Mouse (Mus musculus) layer of hippocampus, adult 18-20 months (tissue): ENCODE measurements at regions not wholly inside any gene's neighbourhood (a gene's known extent, or its start where the extent isn't known, plus 50 kb on each side); places are given as distances from the start of the nearest gene placed in this dataset.
"Not testable (repeated sequence)": the region's sequence is repeated elsewhere in the genome, so short reads cannot be mapped to it uniquely, and the experiment has no call there.

Experiments
- DNase-seq, 2 experiments: peaks; one replicate each; pipeline ENCODE4 v3.0.0; 2022; ENCODE audit warnings: low spot score in 2 of 2

- DNase-seq = peak; percentile 54 to 74
Observed at GRCm38 (mm10) chr16:30683986-30684385, 84.5 kb downstream of the Fam43a start.

- DNase-seq = no peak
Observed at GRCm38 (mm10) chr16:30686536-30686935, 87.0 kb downstream of the Fam43a start.

- DNase-seq = no peak
Observed at GRCm38 (mm10) chr16:30687225-30687624, 87.7 kb downstream of the Fam43a start.

- DNase-seq = no peak
Observed at GRCm38 (mm10) chr16:30687682-30688081, 88.2 kb downstream of the Fam43a start.

- DNase-seq = peak in 1 of 2 experiments; percentile 11
Observed at GRCm38 (mm10) chr16:30690531-30690930, 91.0 kb downstream of the Fam43a start.

GRCm38 (mm10) chr16:30691964-30692363, 92.4 kb downstream of the Fam43a start:
- DNase-seq = no peak

- DNase-seq = no peak
Observed at GRCm38 (mm10) chr16:30692541-30693141, 93.1 kb downstream of the Fam43a start.

GRCm38 (mm10) chr16:30693206-30693605, 93.7 kb downstream of the Fam43a start:
- no peak for DNase-seq

- no peak for DNase-seq
Observed at GRCm38 (mm10) chr16:30693839-30694527, 94.5 kb downstream of the Fam43a start.

- no peak for DNase-seq
Observed at GRCm38 (mm10) chr16:30695691-30696090, 96.2 kb downstream of the Fam43a start.

- DNase-seq = no peak
Observed at GRCm38 (mm10) chr16:30697209-30697608, 97.7 kb downstream of the Fam43a start.

GRCm38 (mm10) chr16:30697806-30698205, 98.3 kb downstream of the Fam43a start:
- no peak for DNase-seq

GRCm38 (mm10) chr16:30703831-30704230, 104.3 kb downstream of the Fam43a start:
- no peak for DNase-seq

GRCm38 (mm10) chr16:30709501-30709900, 110.0 kb downstream of the Fam43a start:
- DNase-seq = no peak

GRCm38 (mm10) chr16:30709975-30710374, 110.5 kb downstream of the Fam43a start:
- DNase-seq = no peak

GRCm38 (mm10) chr16:30712570-30712969, 113.0 kb downstream of the Fam43a start:
- no peak for DNase-seq

- not testable (repeated sequence) for DNase-seq
Observed at GRCm38 (mm10) chr16:30717577-30717976, 118.1 kb downstream of the Fam43a start.

- no peak for DNase-seq
Observed at GRCm38 (mm10) chr16:30720791-30721190, 121.3 kb downstream of the Fam43a start.

- DNase-seq = no peak
Observed at GRCm38 (mm10) chr16:30721223-30721622, 121.7 kb downstream of the Fam43a start.

GRCm38 (mm10) chr16:30722372-30722771, 122.8 kb downstream of the Fam43a start:
- no peak for DNase-seq

GRCm38 (mm10) chr16:30724591-30724990, 125.1 kb downstream of the Fam43a start:
- no peak for DNase-seq

GRCm38 (mm10) chr16:30732770-30733415, 133.4 kb downstream of the Fam43a start:
- no peak for DNase-seq
